Comparison of ENCODE assay signal across 8 mouse cellular contexts in the genomic region with DNA sequence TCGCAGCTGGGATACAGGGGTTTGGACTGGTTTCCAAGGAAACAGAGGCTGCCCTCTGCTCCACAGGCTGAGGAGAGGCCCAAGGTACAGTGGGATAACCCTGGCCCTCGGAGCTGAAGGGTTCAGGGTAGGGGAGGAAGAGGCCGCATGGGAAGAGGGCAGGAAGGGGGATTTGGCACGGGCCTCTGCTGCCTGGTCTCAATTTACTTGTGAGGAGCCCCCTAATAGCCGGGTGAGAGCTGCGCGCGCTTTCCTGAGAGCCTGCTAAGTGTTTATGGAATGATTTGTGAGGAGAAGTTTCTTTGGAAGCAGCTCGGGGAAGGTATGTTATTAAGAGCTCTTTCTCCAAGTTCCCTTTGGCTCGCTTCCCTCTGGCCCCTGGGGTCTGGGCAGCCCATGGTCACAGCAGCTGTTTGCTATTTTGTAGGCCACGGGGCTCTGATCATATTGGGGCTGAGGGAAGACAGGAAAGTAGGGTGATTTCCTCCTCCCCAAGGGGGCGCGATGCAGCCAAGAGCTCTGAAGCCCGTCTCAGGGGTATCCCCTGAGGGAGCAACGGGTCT. TPM values are rescaled to one million over a fixed set of nuclear protein-coding genes. Genes with fewer than 3 reads are reported as not detected.
DNase-seq lines count a peak whose midpoint lies in the region; ATAC-seq lines count a peak whose summit lies in the region.

No protein-coding gene starts in this region.

- H3K4me3 ChIP-seq in kidney, embryonic 15.5 days (replicated peaks), result peak overlapping the region; percentile 10; the same call in 1 of the 2 replicates
- H3K4me3 ChIP-seq in forebrain, embryonic 14.5 days (ENCODE audit: low read depth, low read length), result no peak overlapping the region
- H3K4me3 ChIP-seq in hindbrain, embryonic 11.5 days (ENCODE audit: low read depth, low read length), result no peak overlapping the region
- no peak overlapping the region for H3K4me3 ChIP-seq in midbrain, embryonic 13.5 days (replicated peaks)

- peak; percentile 55; the same call in 1 of the 2 replicates for ATAC-seq in kidney, embryonic 15.5 days (replicated peaks; ENCODE audit: low FRiP score)
- 0 out of 2 replicates have a peak, but pooled peaks have one; percentile 29 for ATAC-seq in forebrain, embryonic 14.5 days
- no peak for ATAC-seq in hindbrain, embryonic 11.5 days (ENCODE audit: low FRiP score)
- peak; percentile 59 for ATAC-seq in midbrain, embryonic 13.5 days

- 26% methylated on average over 15 of the region's 15 CpGs for WGBS in kidney, embryonic 15.5 days
- WGBS in forebrain, embryonic 14.5 days, result 41% methylated on average over 15 of the region's 15 CpGs
- WGBS in hindbrain, embryonic 11.5 days, result 57% methylated on average over 15 of the region's 15 CpGs
- 54% methylated on average over 15 of the region's 15 CpGs for WGBS in midbrain, embryonic 13.5 days

- H3K4me2 ChIP-seq in kidney, embryonic 15.5 days, result peak overlapping the region; percentile 27
- 0 out of 2 replicates have a peak overlapping the region, but pooled peaks have one; percentile 12 for H3K4me2 ChIP-seq in forebrain, embryonic 14.5 days (ENCODE audit: low read length)
- no peak overlapping the region for H3K4me2 ChIP-seq in hindbrain, embryonic 11.5 days (replicated peaks; ENCODE audit: low read depth, low read length)
- no peak overlapping the region for H3K4me2 ChIP-seq in midbrain, embryonic 13.5 days (replicated peaks)

- H3K4me1 ChIP-seq in kidney, embryonic 15.5 days, result peaks cover 49% of the 10 kb centered on the region
- H3K4me1 ChIP-seq in forebrain, embryonic 14.5 days (ENCODE audit: control insufficient read depth, insufficient read depth, low read length), result peaks cover 12% of the 10 kb centered on the region
- no peaks in the 10 kb centered on the region; the same call in 1 of the 2 replicates for H3K4me1 ChIP-seq in hindbrain, embryonic 11.5 days (replicated peaks; ENCODE audit: control insufficient read depth, insufficient read depth, low read length)
- peaks cover 20% of the 10 kb centered on the region for H3K4me1 ChIP-seq in midbrain, embryonic 13.5 days (replicated peaks)

- no peak overlapping the region for H3K9ac ChIP-seq in kidney, embryonic 15.5 days
- H3K9ac ChIP-seq in forebrain, embryonic 14.5 days (ENCODE audit: low read length), result no peak overlapping the region
- no peak overlapping the region for H3K9ac ChIP-seq in hindbrain, embryonic 11.5 days (ENCODE audit: low read depth, low read length)
- H3K9ac ChIP-seq in midbrain, embryonic 13.5 days (replicated peaks), result no peak overlapping the region

- H3K27ac ChIP-seq in kidney, embryonic 15.5 days, result peak overlapping the region; percentile 92
- no peak overlapping the region for H3K27ac ChIP-seq in forebrain, embryonic 14.5 days (ENCODE audit: low read depth, low read length)
- no peak overlapping the region for H3K27ac ChIP-seq in hindbrain, embryonic 11.5 days (ENCODE audit: low read depth, low read length)
- peak overlapping the region; percentile 42 for H3K27ac ChIP-seq in midbrain, embryonic 13.5 days

- peaks cover 17% of the 10 kb centered on the region for H3K27me3 ChIP-seq in kidney, embryonic 15.5 days
- H3K27me3 ChIP-seq in forebrain, embryonic 14.5 days (replicated peaks; ENCODE audit: control insufficient read depth, insufficient read depth, low read length), result no peaks in the 10 kb centered on the region
- H3K27me3 ChIP-seq in hindbrain, embryonic 11.5 days (ENCODE audit: control insufficient read depth, insufficient read depth, low read length), result no peaks in the 10 kb centered on the region
- 0 out of 2 replicates have a peak, but pooled peaks cover 4% of the 10 kb centered on the region for H3K27me3 ChIP-seq in midbrain, embryonic 13.5 days

- no peak for DNase-seq in kidney, adult 11 months
- no peak for DNase-seq in forebrain, embryonic 14.5 days (ENCODE audit: low spot score)
- peak; percentile 15 for DNase-seq in hindbrain, embryonic 11.5 days (ENCODE audit: low spot score)
- no peak for DNase-seq in right cerebral cortex, postnatal 36 days (ENCODE audit: low spot score in 2 of 2)
- DNase-seq in spleen, adult 12 weeks (ENCODE audit: low spot score), result no peak
- no peak for DNase-seq in thymus, adult 18-20 months

- H3K36me3 ChIP-seq in kidney, embryonic 15.5 days, result no peaks in the 10 kb centered on the region
- no peaks in the 10 kb centered on the region for H3K36me3 ChIP-seq in forebrain, embryonic 14.5 days (ENCODE audit: control insufficient read depth, insufficient read depth, low read length)
- no peaks in the 10 kb centered on the region for H3K36me3 ChIP-seq in hindbrain, embryonic 11.5 days (ENCODE audit: control insufficient read depth, insufficient read depth, low read length)
- no peaks in the 10 kb centered on the region for H3K36me3 ChIP-seq in midbrain, embryonic 13.5 days

- H3K9me3 ChIP-seq in kidney, embryonic 15.5 days (replicated peaks), result no peaks in the 10 kb centered on the region
- H3K9me3 ChIP-seq in forebrain, embryonic 14.5 days (replicated peaks; ENCODE audit: control insufficient read depth, low read length), result no peaks in the 10 kb centered on the region
- H3K9me3 ChIP-seq in hindbrain, embryonic 11.5 days (ENCODE audit: control insufficient read depth, low read length), result no peaks in the 10 kb centered on the region
- H3K9me3 ChIP-seq in midbrain, embryonic 13.5 days, result no peaks in the 10 kb centered on the region

RNA-seq across cellular contexts. Expression of a gene that starts 50.5 kb away (rescaled TPM):
- 35.5 and 36.9 TPM in 2 replicates for polyA plus RNA-seq in kidney, embryonic 15.5 days (2015; fragmentation: Nextera tagmentation; extraction: Ambion mirVana)
- polyA plus RNA-seq in forebrain, embryonic 14.5 days (2014; fragmentation: Nextera tagmentation; extraction: Ambion mirVana), result 0.26 and 0.50 TPM in 2 replicates
- polyA plus RNA-seq in hindbrain, embryonic 11.5 days (2014; fragmentation: Nextera tagmentation; extraction: Ambion mirVana), result 3.0 and 3.5 TPM in 2 replicates
- 0.55 and 0.69 TPM in 2 replicates for polyA plus RNA-seq in midbrain, embryonic 13.5 days (2015; fragmentation: Nextera tagmentation; extraction: Ambion mirVana)

Comparison
In these comparisons a context has a peak if more than half of its experiments do, and no peak if none do; other contexts are left out.
1. H3K27ac ChIP-seq: peak in kidney, embryonic 15.5 days (single experiment) and midbrain, embryonic 13.5 days (single experiment); none in forebrain, embryonic 14.5 days (single experiment) and hindbrain, embryonic 11.5 days (single experiment).
2. H3K4me2 ChIP-seq: peak in kidney, embryonic 15.5 days (single experiment) and forebrain, embryonic 14.5 days (single experiment); none in hindbrain, embryonic 11.5 days (single experiment) and midbrain, embryonic 13.5 days (single experiment).